Mouse (Mus musculus): ENCODE measurements around the gene Dennd2c.
"Not testable (repeated sequence)": the region's sequence is repeated elsewhere in the genome, so short reads cannot be mapped to it uniquely, and the experiment has no call there.

The Dennd2c gene

DNA sequence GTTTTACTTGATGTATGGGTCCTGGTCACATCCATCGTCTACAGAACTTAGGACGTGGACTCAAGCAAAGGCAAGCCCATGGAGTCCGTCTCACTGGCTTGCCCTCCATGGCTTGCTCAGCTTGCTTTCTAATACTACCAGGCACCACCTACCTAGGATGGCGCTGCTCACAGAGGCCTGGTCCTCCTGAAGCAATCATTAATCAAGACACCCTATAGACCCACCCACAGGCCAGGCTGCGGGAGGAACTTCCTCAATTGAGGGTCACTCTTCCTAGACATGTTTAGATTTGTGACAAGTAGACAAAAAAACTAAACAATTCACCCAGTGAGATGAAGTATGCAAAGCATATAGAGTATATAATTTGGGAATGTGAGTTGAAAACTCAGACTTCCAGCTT lies 9.8 kb downstream of the Dennd2c start:
- DNase-seq (ENCODE audit: low read depth): no peak

- no peak for DNase-seq (ENCODE audit: low read depth)
These were observed 21.2 kb downstream of the Dennd2c start for GRCm38 (mm10) chr3:103123636-103124035.

GRCm38 (mm10) chr3:103126138-103126537 lies 23.7 kb downstream of the Dennd2c start:
- DNase-seq (ENCODE audit: low read depth): no peak

DNA sequence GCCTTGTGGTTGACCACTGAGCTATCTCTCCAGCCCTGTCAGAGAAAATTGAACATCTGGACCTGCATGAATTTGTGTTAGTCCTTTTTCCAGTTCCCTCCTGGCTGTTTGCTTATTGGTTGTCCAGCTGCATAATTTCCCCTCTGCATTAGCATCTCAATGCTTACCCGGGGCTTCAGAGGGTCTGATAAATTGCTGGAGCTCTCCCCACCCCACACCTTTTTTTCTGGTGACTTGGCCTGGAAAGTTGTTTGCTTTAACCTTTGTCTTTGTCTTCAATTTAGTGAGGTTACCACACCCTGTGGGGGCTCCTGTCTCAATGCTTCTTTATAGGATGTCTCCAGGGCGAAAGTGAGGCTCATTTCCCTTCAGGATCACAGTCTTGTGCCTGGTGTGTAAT lies 24.8 kb downstream of the Dennd2c start:
- no peak for DNase-seq (ENCODE audit: low read depth)

DNA sequence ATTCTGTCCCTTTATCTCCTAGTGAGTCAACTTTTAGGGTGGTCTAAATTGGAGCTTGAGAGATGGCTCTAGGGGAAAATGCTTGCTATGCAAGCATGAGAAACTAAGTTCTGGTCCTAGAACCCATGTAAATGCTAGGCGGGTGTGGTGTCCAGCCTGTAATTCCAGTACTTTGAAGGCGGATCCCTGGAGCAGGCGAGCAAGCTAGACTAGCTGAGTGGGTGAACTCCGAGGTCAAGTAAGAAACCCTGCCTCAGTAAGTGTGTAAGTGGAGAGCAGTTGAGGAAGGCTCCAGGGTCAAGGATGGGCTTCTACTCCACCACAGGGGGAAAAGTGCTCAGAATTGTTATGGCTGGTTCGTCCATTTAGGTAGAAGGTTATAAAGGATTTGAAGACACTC lies 25.3 kb downstream of the Dennd2c start:
- no peak for DNase-seq (ENCODE audit: low read depth)

DNA sequence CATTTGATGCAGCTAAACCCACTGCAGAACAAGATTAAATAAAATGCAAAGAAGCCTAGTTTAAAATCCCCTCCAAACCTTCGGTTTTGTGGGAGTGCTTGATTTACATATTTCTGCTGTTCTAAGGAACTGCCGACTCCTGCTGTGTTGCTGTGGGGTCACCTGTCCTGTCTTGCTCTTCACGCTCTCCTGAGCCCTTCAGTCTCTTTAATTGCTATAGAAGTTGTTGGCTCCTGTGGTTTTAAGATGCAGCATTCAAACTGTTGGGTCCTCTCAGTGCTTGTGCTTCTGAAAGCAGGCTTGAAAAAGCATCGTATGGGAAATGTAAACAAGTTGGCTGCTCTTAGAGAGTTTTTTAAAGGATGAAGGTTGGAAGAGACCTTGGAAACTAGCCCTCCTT lies 25.8 kb downstream of the Dennd2c start:
- DNase-seq (ENCODE audit: low read depth): no peak

GRCm38 (mm10) chr3:103129367-103130159 lies 27.2 kb downstream of the Dennd2c start:
- no peak for DNase-seq (ENCODE audit: low read depth)

- DNase-seq (ENCODE audit: low read depth): peak; percentile 46
These were observed 27.9 kb downstream of the Dennd2c start for GRCm38 (mm10) chr3:103130236-103130751.

- DNase-seq (ENCODE audit: low read depth): no peak
These were observed 30.7 kb downstream of the Dennd2c start for GRCm38 (mm10) chr3:103133098-103133497.

GRCm38 (mm10) chr3:103136414-103137077 lies 34.1 kb downstream of the Dennd2c start:
- no peak for DNase-seq (ENCODE audit: low read depth)

- no peak for DNase-seq (ENCODE audit: low read depth)
These were observed 36.6 kb downstream of the Dennd2c start for GRCm38 (mm10) chr3:103139047-103139446.

GRCm38 (mm10) chr3:103140095-103140838 lies 37.9 kb downstream of the Dennd2c start:
- not testable (repeated sequence) for DNase-seq (ENCODE audit: low read depth)

DNA sequence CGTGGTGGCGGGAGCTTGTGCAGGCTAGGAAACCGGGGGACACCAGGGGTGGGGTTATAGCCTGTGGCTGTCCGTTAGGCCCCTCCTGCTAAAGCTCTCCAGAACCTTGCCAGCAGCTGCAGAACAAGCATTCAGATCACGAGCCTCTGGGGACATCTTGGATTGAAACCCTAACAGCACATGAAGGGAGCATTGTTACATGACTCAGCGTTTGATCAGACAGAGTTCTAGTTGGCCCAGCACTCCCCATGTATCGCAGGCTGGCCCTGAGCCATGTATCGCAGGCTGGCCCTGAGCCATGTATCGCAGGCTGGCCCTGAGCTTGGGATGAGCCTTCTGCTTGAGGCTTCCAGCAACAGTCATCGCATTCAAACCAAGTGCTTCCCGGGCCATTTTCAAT lies 38.9 kb downstream of the Dennd2c start:
- DNase-seq (ENCODE audit: low read depth): no peak

GRCm38 (mm10) chr3:103142366-103142765 lies 40.0 kb downstream of the Dennd2c start:
- no peak for DNase-seq (ENCODE audit: low read depth)

- DNase-seq (ENCODE audit: low read depth): no peak
These were observed 42.9 kb downstream of the Dennd2c start for GRCm38 (mm10) chr3:103145336-103145735.

DNA sequence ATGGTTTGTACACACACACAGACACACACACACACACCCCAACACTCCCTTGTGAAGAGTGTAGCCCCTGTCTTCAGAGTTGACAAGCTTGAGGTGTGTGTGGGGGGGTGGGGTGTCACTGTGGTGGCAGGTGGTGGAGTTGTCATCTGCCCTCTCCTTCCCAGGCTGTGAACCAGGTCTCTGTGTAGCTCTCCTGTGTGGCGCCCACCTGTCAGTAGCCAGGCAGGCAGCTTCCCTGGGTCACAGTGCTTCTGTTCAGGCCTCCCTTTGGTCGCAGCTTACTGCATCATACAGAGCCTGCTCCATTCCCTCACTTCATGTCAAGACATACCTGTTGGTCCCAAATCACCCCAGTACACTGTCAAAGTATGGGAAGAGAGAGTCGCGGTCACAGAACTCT lies 43.4 kb downstream of the Dennd2c start:
- no peak for DNase-seq (ENCODE audit: low read depth)

DNA sequence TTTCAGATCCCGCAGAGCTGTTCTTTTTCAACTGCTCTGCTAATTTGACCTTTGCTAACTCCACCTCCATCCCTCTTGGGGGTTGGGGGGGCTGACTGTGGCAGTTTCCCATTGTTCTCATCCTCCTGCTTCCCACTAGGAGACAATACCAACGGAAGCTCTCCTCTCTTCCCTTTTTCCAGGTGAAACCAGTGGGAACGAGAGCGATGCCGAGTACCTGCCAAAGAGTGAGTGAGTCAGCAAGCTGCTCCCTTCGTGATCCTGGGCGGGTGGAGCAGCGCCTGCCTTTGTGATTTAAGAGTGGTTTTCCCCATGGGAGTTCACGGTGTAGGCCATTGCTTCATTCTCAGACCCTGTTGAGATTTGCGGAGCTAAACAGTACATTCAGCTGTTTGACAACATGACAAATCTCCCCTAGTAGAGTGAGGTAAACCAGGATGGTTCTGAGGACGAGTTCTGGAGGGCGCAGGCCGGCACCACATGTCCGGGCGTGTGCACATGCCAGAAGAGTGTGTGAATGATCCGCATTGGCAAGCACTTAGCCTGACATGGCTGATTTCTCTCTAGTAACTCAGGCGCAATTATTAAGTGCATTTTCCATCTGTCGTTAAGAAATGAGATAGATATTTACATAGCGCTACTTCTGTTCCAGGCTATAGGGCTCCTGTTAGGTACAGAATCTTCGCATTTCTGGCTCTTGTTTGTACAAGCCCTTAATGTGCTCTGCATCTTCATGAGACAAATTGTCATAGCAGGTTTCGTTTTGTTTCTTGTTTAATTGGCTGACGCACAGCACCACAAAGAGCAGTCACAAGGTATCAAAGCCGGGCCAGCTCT lies 44.1 kb downstream of the Dennd2c start:
- no peak for DNase-seq (ENCODE audit: low read depth)

- DNase-seq (ENCODE audit: low read depth): no peak
These were observed 45.4 kb downstream of the Dennd2c start for GRCm38 (mm10) chr3:103147775-103148174.

- DNase-seq (ENCODE audit: low read depth): no peak
These were observed 46.5 kb downstream of the Dennd2c start for GRCm38 (mm10) chr3:103148941-103149340.

GRCm38 (mm10) chr3:103153761-103154160 lies 51.4 kb downstream of the Dennd2c start:
- DNase-seq (ENCODE audit: low read depth): no peak

GRCm38 (mm10) chr3:103159232-103159900 lies 57.0 kb downstream of the Dennd2c start:
- no peak for DNase-seq (ENCODE audit: low read depth)

Data from fibroblast of lung, adult 2 months (primary cell).